Mouse (Mus musculus) heart, postnatal 0 days (tissue): ENCODE data around the gene Cdt1. TPM values are rescaled to one million over a fixed set of nuclear protein-coding genes. Genes with fewer than 3 reads are reported as not detected.

Experiments used
- ATAC-seq: fragments of 200-750 bp; cut with Nextera tagmentation; 2 replicates; pipeline ENCODE4 v1.8.0; 2017; ENCODE audit warnings: low read depth, moderate number of reproducible peaks, moderate library complexity; ENCODE audit not compliant: insufficient read depth
- DNase-seq: peaks from one replicate; pipeline ENCODE4 v3.0.0-alpha.2; 2016; ENCODE audit warnings: low spot score
- H3K27ac ChIP-seq: fragments of 300-500 bp; sonication (generic); 2 replicates; pipeline ENCODE4 v1.5.1; 2014; ENCODE audit warnings: low read depth, mild to moderate bottlenecking
- H3K27me3 ChIP-seq: fragments of 300-500 bp; sonication (generic); 2 replicates; pipeline ENCODE4 v1.6.1; 2014; ENCODE audit warnings: low read length, mixed read lengths; ENCODE audit not compliant: control insufficient read depth, insufficient read depth
- H3K36me3 ChIP-seq: fragments of 300-500 bp; sonication (generic); replicated peaks from 2 replicates; pipeline ENCODE4 v1.6.1; 2014; ENCODE audit warnings: low read length, mixed read lengths; ENCODE audit not compliant: control insufficient read depth, insufficient read depth
- H3K4me1 ChIP-seq: fragments of 300-500 bp; sonication (generic); 2 replicates; pipeline ENCODE4 v1.6.1; 2014; ENCODE audit warnings: antibody characterized with exemption; ENCODE audit not compliant: control insufficient read depth, insufficient read depth
- H3K4me2 ChIP-seq: fragments of 300-500 bp; sonication (generic); 2 replicates; pipeline ENCODE4 v1.6.1; 2014; ENCODE audit warnings: low read depth, mild to moderate bottlenecking, low read length, moderate library complexity
- H3K4me3 ChIP-seq: fragments of 300-500 bp; sonication (generic); 2 replicates; pipeline ENCODE4 v1.5.1; 2014; ENCODE audit warnings: low read depth, low read length
- H3K9ac ChIP-seq: fragments of 300-500 bp; sonication (generic); replicated peaks from 2 replicates; pipeline ENCODE4 v1.6.1; 2014; ENCODE audit warnings: low read depth, low read length, mixed read lengths
- H3K9me3 ChIP-seq: fragments of 300-500 bp; sonication (generic); replicated peaks from 2 replicates; pipeline ENCODE4 v1.6.1; 2016; ENCODE audit warnings: low read length; ENCODE audit not compliant: control insufficient read depth
- CTCF ChIP-seq: IDR thresholded peaks from 2 replicates; pipeline ENCODE4 v1.5.1; 2016; ENCODE audit warnings: antibody characterized with exemption, control low read depth, low read depth
- EP300 ChIP-seq: IDR thresholded peaks from 2 replicates; pipeline ENCODE4 v1.6.1; 2016; ENCODE audit warnings: antibody characterized with exemption, low read depth
- WGBS: fragments of 180-500 bp; shearing (Covaris S2); extraction: QIAGEN DNeasy Blood & Tissue Kit; methylation state at CpG from one replicate; pipeline ENCODE4 v1.1.7; 2014; 5-methylcytosine and 5-hydroxymethylcytosine counted together
- polyA plus RNA-seq: library from polyadenylated mRNA; unstranded; fragments of >200 nt; fragmentation: Nextera tagmentation; extraction: Ambion mirVana; gene quantifications from 2 replicates; pipeline ENCODE4 v1.2.1, GENCODE M21; 2015
- total RNA-seq: library from RNA; depleted of rRNA; stranded (reverse); fragments of >200 nt; gene quantifications from 2 replicates; pipeline ENCODE4 v1.2.3, GENCODE M21; 2014; ENCODE audit warnings: low replicate concordance

The Cdt1 gene
- total and polyA plus RNA-seq, 2 experiments from 2014 or later, result 9.9 to 27.5 TPM

GRCm38 (mm10) chr8:122546811-122547453, 20.9 kb upstream of the Cdt1 start:
- Histone ChIP-seq H3K4me3 (no peak overlapping the region), H3K4me1 (peaks cover 23% of the 10 kb centered on the region), H3K4me2 (peak overlapping the region; percentile 67), H3K9me3 (no peaks in the 10 kb centered on the region), H3K36me3 (no peaks in the 10 kb centered on the region), H3K27me3 (no peaks in the 10 kb centered on the region), H3K9ac (no peak overlapping the region; the same call in 1 of the 2 replicates), H3K27ac (peak overlapping the region; percentile 63)
- WGBS, result 36% methylated on average over 24 of the region's 24 CpGs
- DNase-seq (peak; percentile 69), ATAC-seq (peak; percentile 12; the same call in 1 of the 2 replicates)
- TF ChIP-seq EP300, result peak; percentile 72
- no peak for TF ChIP-seq CTCF

GRCm38 (mm10) chr8:122547815-122548214, 20.0 kb upstream of the Cdt1 start:
- H3K4me1 ChIP-seq, result peaks cover 23% of the 10 kb centered on the region
- no peak for ATAC-seq
- H3K4me3 ChIP-seq, result peak overlapping the region; percentile 6; the same call in 1 of the 2 replicates
- 39% methylated on average over 5 of the region's 5 CpGs for WGBS
- H3K27me3 ChIP-seq, result no peaks in the 10 kb centered on the region
- DNase-seq, result no peak
- peak overlapping the region; percentile 67 for H3K4me2 ChIP-seq
- no peaks in the 10 kb centered on the region for H3K36me3 ChIP-seq
- TF ChIP-seq EP300 (no peak), CTCF (no peak)
- peak overlapping the region; percentile 63 for H3K27ac ChIP-seq
- no peaks in the 10 kb centered on the region for H3K9me3 ChIP-seq
- no peak overlapping the region; the same call in 1 of the 2 replicates for H3K9ac ChIP-seq

- WGBS, result 71% methylated on average over 13 of the region's 13 CpGs
- H3K4me3 ChIP-seq, result no peak overlapping the region
Observed at GRCm38 (mm10) chr8:122548331-122548730, 19.5 kb upstream of the Cdt1 start.

GRCm38 (mm10) chr8:122548891-122549439, 18.9 kb upstream of the Cdt1 start:
- Histone ChIP-seq H3K4me3 (peak overlapping the region; percentile 64; the same call in 1 of the 2 replicates), H3K36me3 (no peaks in the 10 kb centered on the region), H3K9ac (peak overlapping the region; percentile 65; the same call in 1 of the 2 replicates), H3K9me3 (no peaks in the 10 kb centered on the region), H3K4me1 (peaks cover 23% of the 10 kb centered on the region), H3K4me2 (peak overlapping the region; percentile 67), H3K27me3 (no peaks in the 10 kb centered on the region), H3K27ac (peak overlapping the region; percentile 63)
- DNase-seq, result no peak
- ATAC-seq, result no peak
- TF ChIP-seq EP300 (no peak), CTCF (no peak)
- WGBS, result 58% methylated on average over 3 of the region's 3 CpGs

More at GRCm38 (mm10) chr8:122548331-122548730, 19.5 kb upstream of the Cdt1 start:
- Histone ChIP-seq H3K27me3 (no peaks in the 10 kb centered on the region), H3K4me1 (peaks cover 23% of the 10 kb centered on the region), H3K9ac (no peak overlapping the region; the same call in 1 of the 2 replicates), H3K27ac (peak overlapping the region; percentile 63), H3K4me2 (peak overlapping the region; percentile 67), H3K9me3 (no peaks in the 10 kb centered on the region), H3K36me3 (no peaks in the 10 kb centered on the region)
- ATAC-seq (no peak), DNase-seq (no peak)
- TF ChIP-seq CTCF (no peak), EP300 (no peak)

- peak; percentile 61 for ATAC-seq
- Histone ChIP-seq H3K9ac (peak overlapping the region; percentile 65), H3K4me1 (peaks cover 23% of the 10 kb centered on the region), H3K4me3 (peak overlapping the region; percentile 64), H3K4me2 (peak overlapping the region; percentile 67), H3K27ac (peak overlapping the region; percentile 71), H3K36me3 (no peaks in the 10 kb centered on the region), H3K27me3 (no peaks in the 10 kb centered on the region), H3K9me3 (no peaks in the 10 kb centered on the region)
- DNase-seq, result peak; percentile 39
- whole genome bisulfite sequencing, result 5% methylated on average over 52 of the region's 52 CpGs
- TF ChIP-seq CTCF, result no peak
- no peak for TF ChIP-seq EP300
Observed at GRCm38 (mm10) chr8:122550234-122550994, 17.4 kb upstream of the Cdt1 start.
